Mouse (Mus musculus) cerebellum, adult 9-11 months (tissue): ENCODE measurements at regions not wholly inside any gene's neighbourhood (a gene's known extent, or its start where the extent isn't known, plus 50 kb on each side); places are given as distances from the start of the nearest gene placed in this dataset.

Experiments used
- DNase-seq: peaks from one replicate; pipeline ENCODE4 v3.0.0; 2022

DNA sequence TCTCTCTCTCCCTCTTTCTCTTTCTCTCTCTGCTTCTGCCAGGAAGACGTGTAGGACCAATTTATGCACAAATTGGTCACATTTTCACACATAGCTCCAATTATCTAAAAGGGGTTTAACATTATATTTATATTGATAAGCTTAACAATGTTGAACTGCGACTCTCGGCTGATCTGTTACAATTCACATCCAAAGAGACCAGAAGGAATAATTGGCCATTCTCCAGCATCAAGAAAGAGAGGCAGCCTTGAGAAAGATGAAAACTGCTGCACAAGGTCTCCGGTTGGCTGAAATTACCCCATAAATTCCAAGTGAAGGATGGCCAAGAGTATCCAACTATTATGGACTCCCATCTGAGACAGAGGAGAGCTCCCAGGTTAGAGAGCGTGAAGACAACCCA, 398.4 kb downstream of the Tshz3 start:
- DNase-seq = no peak

DNA sequence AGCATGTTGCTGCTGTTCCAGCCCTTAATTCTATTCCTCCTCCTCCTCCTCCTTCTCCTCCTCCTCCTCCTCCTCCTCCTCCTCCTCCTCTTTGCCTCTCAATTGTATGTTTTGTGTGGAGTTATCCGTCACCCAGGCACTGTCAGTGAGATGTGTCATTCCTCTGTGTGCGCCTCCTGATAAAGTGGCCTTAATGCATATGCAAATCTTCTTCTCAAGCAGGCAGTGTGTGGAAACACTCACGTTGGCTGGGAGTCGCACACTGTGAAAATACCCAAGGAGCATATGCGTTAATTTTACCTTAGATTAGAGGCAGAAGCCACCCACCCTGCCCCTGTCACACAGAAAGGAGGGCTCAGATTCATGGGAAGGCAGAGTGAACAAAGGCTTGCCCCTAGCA, 401.0 kb downstream of the Tshz3 start:
- no peak for DNase-seq

DNA sequence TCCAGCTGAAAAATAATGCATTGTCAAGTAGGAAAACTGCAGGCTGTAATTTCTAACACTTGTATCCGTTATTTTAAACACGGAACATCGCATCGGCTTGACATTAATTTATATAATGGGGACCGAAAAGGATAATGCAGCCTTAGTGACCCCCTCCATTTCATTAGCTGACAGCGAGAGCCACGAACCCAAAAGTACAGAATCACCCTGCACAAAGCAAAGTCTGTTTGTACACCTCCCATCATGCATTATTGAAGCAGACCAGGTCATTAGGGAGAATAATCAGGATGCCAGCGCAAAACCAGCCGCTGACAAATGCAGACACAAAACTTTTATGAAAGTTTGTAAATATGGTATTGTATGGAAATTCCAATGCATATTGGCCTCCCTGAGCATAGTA, 406.8 kb downstream of the Tshz3 start:
- DNase-seq = no peak

DNA sequence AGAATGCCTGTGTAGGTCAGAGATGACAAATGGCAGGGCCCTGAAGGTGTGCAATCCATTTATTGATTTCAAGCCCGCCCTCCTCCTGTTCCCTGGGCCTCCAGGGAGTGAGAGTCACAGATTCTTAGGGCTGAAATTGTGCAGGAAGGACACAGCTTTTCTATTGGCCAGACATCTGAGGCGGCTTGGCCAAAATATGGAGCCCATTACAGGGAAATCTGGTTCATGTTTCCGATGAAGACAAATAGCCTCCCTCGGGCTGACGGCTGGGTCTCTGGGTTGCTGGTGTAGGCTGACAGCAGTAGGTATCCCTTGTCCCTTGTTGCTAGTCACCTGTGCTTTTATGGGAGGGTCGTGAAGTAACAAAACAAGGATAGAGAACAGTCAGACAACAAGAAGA, 413.2 kb downstream of the Tshz3 start:
- DNase-seq = no peak

DNA sequence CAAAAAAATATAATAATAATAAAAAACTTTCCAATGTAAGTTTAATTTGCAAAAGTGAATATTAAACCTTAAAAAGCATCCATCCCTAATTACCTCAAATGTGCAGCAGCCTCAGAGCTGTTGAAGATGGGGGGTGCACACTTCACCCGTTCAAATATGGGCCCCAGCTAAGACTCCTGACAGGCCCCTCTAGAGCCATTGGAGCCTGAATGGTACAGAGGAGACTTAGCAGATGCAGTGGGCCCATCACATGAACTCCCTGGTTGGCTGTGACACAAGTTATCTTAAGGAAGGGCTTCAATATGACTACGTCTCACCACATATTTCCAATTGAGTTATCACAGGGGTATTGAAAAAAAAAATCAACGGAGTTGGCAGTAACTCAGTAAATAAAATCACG, 422.9 kb downstream of the Tshz3 start:
- DNase-seq = no peak

DNA sequence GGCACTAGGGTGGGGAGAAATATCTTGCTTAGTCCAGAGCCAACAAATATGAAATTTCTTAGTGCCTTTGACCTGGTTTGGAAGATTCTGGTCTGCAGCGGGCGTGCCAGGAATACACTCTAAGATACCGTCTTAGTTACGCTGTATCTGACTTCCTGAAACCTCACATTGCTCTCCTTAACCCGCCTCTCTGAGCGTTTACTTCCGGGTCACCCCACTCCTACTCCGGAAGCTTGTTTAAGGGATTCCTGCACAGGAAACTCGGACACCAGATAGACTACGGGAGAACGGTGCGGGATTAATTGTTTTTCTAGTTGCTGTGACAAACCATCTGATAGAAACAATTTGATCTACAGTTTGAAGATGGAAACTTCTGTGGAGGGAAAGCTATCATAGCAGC, 442.3 kb downstream of the Tshz3 start:
- no peak for DNase-seq

DNA sequence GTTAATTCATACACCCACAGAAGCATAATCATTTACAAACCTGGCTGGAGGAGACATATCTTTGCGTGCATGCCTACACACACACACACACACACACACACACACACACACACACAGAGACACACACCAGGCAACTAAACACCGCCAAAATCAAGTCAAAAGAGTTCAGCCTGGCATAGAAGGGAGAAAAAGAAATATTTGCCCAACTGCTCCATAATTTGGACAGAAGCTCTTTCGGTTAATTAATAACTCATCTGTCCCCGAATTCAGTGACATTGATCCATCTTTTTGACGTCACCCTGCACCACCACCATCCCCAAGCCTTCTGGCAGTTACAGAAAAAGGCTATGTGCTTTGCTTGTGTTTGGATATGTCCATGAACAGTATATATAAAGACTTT, 444.9 kb downstream of the Tshz3 start:
- no peak for DNase-seq

DNA sequence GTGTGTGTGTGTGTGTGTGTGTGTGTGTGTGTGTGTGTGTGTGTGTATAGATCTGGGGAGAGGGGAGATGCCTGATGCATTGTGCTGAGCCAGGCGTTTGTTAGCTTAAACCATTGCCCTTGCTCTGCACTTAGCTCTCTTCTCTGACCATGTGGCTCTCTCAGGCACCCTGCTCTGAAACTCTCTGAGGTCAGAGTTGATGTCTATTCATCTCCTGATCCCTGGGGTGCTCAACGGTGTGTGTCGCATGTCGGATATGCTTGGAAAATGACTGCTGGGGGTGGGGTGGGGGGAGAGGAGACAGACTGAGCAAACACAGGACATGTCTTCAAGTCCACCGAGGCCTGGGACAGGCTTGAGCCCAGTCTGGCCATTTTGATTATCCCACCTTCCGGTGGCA, 446.4 kb downstream of the Tshz3 start:
- DNase-seq = no peak

DNA sequence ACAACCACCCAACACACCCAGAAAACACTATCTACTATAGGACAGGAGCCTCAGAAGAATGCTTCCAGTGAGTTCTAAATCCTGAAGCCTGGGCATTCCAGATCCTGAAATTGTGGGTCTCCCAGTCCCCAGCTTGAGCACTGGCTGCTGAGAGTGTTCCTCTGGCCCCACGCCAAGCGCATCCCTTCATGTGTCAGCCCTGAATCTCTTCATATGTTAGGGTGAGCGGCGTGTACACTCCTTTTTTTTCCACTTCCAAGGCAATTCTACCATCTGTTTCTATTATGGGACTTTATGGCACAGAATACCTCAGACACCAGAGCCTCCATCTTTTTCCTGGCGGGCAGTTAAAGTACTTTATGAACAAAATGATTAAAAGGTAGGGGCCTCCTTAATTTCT, 451.8 kb downstream of the Tshz3 start:
- no peak for DNase-seq

DNA sequence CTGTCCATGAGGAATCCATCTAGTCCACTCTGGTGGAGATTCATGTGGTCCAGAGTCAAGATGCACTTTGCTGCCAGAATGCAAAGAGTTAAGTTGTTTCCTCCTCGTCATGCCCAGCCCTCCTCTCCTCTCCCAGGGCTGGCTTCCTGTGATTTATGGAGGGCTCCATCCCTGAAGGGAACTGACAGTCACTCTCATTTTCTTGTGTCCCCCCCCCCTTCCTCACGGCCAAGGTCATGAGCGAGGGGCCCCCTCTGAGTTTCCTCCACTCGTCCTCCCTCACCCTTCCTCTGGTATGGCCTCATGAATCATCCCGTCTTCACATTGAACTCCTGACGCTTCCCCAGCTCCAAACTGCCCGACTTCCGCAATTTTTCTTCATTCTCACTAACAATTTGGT, 461.9 kb downstream of the Tshz3 start:
- no peak for DNase-seq

DNA sequence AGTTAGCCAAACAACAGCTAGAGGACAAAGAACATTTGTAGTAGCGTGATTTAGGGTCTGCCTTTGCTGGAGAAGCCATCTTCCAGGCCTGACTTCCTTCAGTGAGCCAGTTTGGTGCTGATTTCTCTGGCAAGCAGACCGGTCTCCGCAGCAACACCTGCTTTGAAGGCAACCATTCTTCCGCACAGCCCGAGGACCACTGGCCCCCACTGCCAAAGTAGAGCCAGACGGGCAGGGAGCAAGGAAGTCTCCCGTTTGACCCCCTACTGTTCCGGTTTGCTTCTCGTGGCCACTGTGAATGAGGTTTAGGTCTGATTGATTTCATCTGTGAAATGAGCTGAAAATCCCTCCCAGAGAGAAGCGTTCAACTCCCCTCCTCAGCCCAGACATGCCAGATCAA, 471.0 kb downstream of the Tshz3 start:
- no peak for DNase-seq

DNA sequence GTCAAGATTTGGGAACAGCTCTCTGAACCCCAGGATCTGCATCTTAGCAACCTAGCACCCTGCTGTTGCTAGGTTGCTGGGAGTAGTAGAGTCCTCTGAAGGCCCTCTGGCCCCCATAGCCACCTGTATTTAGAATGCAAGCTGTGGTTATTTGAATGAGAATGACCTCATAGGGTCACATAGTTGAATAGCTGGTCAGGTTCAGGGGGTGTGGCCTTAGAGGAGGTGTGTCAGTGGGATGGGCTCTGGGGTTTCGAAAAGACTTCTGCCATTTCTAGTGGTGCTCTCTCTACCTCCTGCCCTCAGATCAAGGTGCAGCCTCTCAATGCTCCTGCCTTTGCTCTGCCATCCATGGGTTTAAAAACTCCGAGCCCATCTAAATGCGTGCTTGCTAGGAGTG, 477.8 kb downstream of the Tshz3 start:
- DNase-seq = no peak

DNA sequence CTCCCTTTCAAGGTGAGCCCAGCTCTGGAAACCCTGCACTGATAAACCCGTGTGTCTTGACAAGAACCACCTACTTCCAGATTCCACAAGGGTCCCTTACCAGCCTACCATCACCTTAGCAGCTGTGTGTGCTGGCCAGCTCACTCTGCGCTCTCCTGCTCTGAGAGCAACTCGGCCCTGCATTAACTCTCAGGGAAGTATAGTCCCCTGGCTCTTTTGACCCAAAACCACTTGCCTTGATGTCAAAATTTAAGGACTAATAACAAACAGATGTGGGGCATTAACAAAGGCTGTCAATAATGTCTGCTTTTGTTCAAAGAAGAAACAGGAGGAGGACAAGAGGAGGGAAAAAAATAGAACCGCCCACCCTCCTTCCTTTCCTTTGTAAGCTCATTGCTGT, 480.3 kb downstream of the Tshz3 start:
- DNase-seq = no peak

DNA sequence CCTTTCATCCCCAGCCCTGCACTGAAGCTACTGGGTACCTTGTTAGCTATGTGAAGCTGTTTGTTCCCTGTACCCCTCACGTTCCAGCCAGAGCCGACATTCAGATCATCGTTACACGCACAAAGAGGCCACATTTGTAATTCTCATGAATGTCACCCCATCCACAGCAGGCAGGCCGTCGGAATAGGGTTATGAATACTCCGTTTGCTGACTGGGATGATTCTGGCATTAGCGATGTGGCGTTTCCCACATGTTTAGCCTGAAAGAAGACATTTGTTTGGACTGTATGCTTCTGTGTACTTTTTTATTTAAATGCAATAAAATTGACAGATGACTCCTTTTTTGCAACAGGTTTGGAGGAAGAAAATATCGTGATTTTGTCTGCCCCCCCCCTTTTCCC, 482.0 kb downstream of the Tshz3 start:
- DNase-seq = no peak

DNA sequence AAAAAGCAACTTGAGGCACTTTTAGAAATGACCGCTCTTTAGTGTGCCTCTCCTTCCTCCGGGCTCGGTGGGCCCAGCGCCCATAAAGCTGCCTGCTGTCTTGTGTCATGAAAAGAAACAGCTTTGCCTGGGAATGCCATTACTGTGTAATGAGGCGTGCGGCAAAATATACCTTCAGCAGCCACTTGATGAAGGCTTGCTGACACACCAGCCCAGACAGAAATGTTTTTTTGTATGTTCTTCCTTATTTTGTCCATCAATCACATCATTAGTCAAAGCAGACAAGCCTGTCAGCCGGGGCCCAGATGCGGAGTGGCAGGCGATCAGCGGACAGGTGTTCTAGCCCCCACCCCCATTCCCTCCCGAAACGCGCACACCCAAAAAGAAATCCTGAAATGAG, 482.5 kb downstream of the Tshz3 start:
- no peak for DNase-seq

DNA sequence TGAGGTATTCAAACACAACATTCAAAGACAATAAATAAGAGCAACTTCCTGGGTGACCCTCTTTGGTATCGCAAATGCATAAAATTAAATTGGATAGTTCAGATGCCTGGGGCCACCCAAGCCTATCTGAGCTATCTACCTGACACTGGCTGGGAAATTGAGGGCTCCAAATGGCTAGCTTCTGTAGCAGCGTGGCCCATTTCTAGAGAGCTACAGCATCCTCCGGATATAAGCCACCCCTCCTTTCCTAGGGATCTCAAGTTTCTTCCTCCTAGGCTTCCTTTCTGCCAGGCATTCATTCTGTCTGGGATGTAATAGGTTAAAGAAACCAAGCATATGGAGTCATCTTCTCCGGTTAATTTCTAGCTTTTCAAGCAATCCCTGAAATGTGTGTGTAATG, 483.2 kb downstream of the Tshz3 start:
- DNase-seq = no peak

DNA sequence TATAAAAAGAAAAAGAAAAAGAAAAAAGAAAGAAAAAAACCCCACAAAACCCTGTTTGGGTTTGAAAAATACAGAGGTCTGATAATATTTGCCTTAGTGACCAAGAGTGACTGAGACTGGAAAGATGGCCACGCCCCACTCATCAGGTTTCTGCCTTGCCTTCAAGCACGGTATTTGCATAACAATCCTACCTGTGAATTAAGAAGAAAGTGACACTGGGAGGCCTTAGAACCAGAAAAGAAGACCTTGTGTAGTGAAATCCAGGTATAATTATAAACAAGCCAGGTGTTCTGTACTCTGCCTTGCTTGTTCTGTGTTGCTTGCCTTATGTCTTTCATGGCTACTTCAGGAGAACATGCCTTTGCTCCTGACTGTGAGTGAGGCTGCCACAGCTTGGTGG, 494.6 kb downstream of the Tshz3 start:
- no peak for DNase-seq

DNA sequence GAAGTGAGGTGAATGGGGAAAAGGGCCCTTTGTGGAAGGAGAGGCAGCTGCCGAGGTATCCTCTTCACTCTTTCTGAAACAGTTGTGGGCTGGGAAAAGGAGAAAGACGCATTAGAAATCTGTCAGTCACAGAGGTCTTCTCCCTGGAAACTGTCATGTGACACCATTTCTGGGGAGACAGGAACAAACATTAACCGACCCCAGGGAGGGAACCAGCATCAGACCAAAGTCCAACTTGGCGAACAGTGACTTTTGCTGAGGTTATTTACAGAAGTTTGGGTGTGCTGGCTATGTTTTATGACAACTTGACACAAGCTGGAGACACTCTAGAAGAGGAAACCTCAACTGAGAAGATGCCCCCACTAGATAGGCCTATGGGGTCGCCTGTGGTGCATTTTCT, 506.9 kb downstream of the Tshz3 start:
- DNase-seq = no peak

DNA sequence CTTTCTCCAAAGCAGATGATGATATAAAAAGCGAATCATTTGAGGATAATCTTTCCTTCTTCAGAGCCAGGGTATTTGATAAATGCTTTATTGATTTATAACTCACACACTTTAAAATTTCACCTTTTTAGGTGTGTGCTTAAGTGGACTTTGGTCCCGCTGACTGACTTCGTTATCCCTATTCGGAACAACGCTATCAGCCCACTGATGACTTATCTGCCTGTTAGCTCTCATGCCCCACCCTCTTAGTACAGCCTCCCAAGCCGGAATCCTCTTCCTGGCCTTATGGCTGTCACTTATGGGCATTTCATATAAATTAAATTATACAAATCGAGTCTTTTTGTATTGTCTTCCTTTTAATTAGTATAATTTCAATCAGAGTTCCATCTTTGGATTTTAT, 510.4 kb downstream of the Tshz3 start:
- no peak for DNase-seq

DNA sequence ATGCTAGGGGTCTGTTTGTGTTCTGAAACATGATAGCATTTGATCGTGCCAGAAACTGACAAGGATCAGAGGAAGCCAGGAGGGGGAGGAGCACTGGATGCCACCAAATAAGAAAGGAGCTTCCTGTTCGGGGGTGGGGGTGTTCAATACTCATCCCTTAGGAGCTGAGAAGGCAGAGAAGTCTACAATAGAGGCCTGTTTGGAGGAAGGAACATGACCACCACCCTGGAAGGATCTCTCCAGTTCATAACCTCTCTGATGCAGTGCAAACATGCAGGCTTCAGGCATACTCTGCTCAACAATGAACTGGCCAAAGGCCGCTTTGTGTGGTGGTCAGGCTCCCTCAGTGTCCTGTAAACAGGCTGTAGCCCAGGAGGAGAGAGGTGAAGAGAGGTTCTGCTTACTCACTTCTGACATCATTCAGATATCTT, 515.8 kb downstream of the Tshz3 start:
- no peak for DNase-seq

DNA sequence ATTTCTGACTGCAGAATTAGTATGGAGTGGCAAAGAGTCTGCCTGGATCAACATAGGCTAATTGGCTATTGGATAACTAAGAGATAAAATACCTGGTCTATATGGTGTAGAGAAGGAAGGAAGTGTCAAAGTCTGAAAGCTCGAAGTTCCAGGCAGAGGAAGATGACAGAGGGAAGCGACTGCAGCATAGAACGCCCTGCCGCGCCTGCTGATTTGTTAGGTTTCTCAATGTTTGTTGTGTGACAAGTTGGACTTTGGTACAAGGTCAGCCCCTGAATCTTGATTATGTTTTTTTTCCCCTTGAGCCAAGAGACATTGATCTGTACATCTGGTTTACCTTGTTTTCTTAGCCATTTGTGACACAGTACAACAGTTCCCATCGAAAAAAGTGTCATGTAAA, 517.6 kb downstream of the Tshz3 start:
- DNase-seq = no peak

DNA sequence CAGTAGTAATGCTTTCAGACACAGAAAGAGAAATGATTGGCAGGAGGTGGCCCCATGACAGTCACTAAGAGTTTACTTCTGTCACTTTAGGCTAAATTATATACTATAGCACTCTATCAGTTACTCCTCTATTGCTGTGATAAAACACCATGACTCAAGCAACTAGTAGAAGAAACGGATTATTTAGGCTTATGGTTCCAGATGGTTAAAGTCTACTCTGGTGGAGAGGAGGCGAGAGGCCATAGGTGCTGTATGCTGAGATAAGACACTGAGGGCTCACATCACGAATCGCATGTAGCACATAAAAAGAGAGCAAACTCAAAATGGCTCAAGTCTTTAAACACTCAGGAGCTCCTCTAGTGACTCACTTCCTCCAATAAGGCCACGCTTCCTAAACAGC, 522.6 kb downstream of the Tshz3 start:
- DNase-seq = no peak

DNA sequence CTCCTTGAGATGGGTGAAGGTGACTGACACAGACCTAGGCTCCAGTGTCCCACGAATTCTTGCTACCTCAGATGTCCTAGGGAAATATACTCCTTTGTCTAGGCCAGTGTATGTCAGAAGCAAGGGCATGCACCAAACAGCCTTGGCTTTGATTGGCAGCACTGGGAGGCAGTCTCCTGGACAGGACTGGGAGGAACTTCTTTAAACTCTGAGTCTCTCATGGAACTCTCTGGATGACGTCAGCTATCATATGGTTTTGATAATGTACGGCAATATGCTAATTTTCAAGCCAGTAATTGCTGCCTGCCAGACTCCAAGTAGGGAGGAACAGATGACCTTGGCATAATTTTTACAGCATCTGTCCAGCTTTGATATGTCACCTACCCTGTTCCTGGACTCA, 528.5 kb downstream of the Tshz3 start:
- DNase-seq = no peak

DNA sequence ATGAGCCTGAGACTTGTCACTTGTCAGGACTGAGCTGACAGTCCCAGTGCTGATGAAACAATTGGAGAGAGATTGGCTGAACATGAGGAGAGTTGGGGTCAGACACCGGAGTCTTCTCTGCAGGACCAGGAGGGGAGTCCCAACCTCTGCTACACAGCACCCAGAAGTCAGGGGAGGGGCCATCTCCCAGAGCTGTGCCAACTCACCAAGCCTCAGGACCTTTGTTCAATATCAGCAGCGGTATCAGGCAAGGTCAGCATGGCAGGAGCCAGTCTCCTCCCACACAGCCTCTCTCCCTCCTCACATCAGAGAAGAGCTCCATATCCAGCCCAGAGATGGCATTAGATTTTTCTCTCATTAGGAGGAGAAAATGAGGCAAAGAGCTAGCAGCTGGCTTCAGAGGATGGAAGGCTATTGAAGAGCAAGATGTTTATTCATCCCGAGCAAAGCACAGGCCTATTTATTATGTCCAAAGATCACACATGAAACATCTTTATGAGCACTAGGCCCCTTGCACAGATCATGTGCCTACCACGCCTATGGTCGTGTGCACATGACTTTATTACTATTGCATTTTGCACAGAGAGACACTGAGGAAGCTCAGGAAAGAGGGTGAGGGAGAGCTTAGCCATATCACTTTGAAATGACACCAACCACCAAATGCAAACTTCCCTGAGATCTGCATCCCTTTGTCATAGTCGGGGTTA, 532.9 kb downstream of the Tshz3 start:
- DNase-seq = no peak

DNA sequence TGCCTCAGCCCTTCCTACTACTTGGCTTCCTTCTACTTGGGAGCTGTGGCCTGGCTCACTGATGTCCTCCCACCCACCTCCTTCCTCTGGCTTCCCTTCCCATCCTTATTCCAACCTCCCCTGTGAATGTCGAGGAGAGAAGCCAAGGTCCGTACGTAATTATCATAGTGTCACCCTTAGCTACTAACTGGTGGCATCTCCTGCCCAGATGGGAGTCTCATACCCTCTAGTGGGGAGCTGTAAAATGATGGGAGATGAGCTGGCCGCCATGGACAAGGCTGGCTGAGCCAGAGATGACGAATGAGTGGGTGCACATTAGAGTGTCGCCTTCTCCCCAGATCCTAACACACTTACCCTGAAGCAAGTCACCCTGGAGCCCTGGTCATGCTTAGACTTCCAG, 532.6 kb downstream of the Zfp536 start:
- no peak for DNase-seq

DNA sequence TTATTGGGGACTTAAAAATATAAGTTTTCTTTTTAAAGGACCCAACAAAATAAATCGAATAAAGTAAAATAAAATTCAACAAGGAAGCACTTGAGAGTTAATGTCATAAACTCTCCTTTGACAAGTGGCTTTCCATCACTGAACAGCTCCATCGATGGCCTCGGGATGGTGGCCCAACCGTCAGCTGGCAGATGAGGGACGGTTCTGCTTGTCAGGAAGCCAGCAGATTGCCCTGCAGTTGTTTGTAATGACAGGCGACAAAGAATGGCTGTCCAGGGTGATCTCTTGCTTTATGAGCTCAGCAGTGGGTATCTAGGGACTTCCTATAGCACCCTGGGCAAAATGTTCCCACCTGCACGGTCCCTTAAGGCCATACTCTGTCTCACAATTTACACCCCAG, 531.7 kb downstream of the Zfp536 start:
- DNase-seq = no peak
